ENCODE assay signal across 21 mouse cellular contexts in genomic region chr8:9899673-9900072, GRCm38 (mm10). TPM values are rescaled to one million over a fixed set of nuclear protein-coding genes. Genes with fewer than 3 reads are reported as not detected.
DNase-seq lines count a peak whose midpoint lies in the region; ATAC-seq lines count a peak whose summit lies in the region.
"Had no signal": no experiment of that assay in that cellular context is flagged by ENCODE, and none has a peak within 500 bp of the region (broad histone marks: within the 10 kb centered on the region; RNA-seq: fewer than 3 reads in every experiment).

No protein-coding gene starts in this region.

- no peaks in the 10 kb centered on the region for H3K4me1 ChIP-seq in forebrain, embryonic 14.5 days (ENCODE audit: control insufficient read depth, insufficient read depth, low read length)
- no peaks in the 10 kb centered on the region for H3K4me1 ChIP-seq in forebrain, embryonic 16.5 days (replicated peaks; ENCODE audit: control insufficient read depth, insufficient read depth, low read length)
- H3K4me1 ChIP-seq in midbrain, embryonic 12.5 days, result no peaks in the 10 kb centered on the region
- H3K4me1 ChIP-seq in midbrain, embryonic 11.5 days (ENCODE audit: control insufficient read depth, insufficient read depth, low read length), result no peaks in the 10 kb centered on the region
- H3K4me1 ChIP-seq: intestine, embryonic 15.5 days had no signal

- H3K4me2 ChIP-seq in forebrain, embryonic 14.5 days (ENCODE audit: low read length), result no peak overlapping the region
- H3K4me2 ChIP-seq in forebrain, embryonic 16.5 days (ENCODE audit: low read length), result no peak overlapping the region
- no peak overlapping the region for H3K4me2 ChIP-seq in midbrain, embryonic 12.5 days (replicated peaks)
- no peak overlapping the region for H3K4me2 ChIP-seq in midbrain, embryonic 11.5 days
- H3K4me2 ChIP-seq: heart, embryonic 11.5 days; intestine, embryonic 15.5 days had no signal

- H3K4me3 ChIP-seq in forebrain, embryonic 14.5 days (ENCODE audit: low read depth, low read length), result no peak overlapping the region
- H3K4me3 ChIP-seq in forebrain, embryonic 16.5 days (replicated peaks; ENCODE audit: low read length), result no peak overlapping the region
- H3K4me3 ChIP-seq in midbrain, embryonic 12.5 days, result no peak overlapping the region
- no peak overlapping the region for H3K4me3 ChIP-seq in midbrain, embryonic 11.5 days (ENCODE audit: low read depth, low read length)
- H3K4me3 ChIP-seq: intestine, embryonic 15.5 days had no signal

- no peaks in the 10 kb centered on the region for H3K36me3 ChIP-seq in forebrain, embryonic 14.5 days (ENCODE audit: control insufficient read depth, insufficient read depth, low read length)
- H3K36me3 ChIP-seq in forebrain, embryonic 16.5 days (ENCODE audit: control insufficient read depth, insufficient read depth), result no peaks in the 10 kb centered on the region
- H3K36me3 ChIP-seq in midbrain, embryonic 12.5 days, result no peaks in the 10 kb centered on the region
- no peaks in the 10 kb centered on the region for H3K36me3 ChIP-seq in midbrain, embryonic 11.5 days (ENCODE audit: control insufficient read depth, insufficient read depth, low read length)
- H3K36me3 ChIP-seq: intestine, embryonic 15.5 days had no signal

- no peaks in the 10 kb centered on the region for H3K27me3 ChIP-seq in forebrain, embryonic 14.5 days (replicated peaks; ENCODE audit: control insufficient read depth, insufficient read depth, low read length)
- H3K27me3 ChIP-seq in forebrain, embryonic 16.5 days (replicated peaks; ENCODE audit: control insufficient read depth, insufficient read depth, low read length), result no peaks in the 10 kb centered on the region
- no peaks in the 10 kb centered on the region for H3K27me3 ChIP-seq in midbrain, embryonic 12.5 days
- H3K27me3 ChIP-seq in midbrain, embryonic 11.5 days (ENCODE audit: control insufficient read depth, insufficient read depth, low read length), result no peaks in the 10 kb centered on the region
- H3K27me3 ChIP-seq: intestine, embryonic 15.5 days had no signal

- no peak for ATAC-seq in forebrain, embryonic 14.5 days
- no peak for ATAC-seq in forebrain, embryonic 16.5 days
- ATAC-seq in midbrain, embryonic 12.5 days (ENCODE audit: low FRiP score, low read depth), result peak; percentile 49; the same call in 1 of the 2 replicates
- no peak for ATAC-seq in midbrain, embryonic 11.5 days (ENCODE audit: low FRiP score)
- no peak for ATAC-seq in cerebellum, adult (ENCODE audit: insufficient number of reproducible peaks, low FRiP score, low TSS enrichment)
- ATAC-seq: intestine, embryonic 15.5 days had no signal

- no peaks in the 10 kb centered on the region for H3K9me3 ChIP-seq in forebrain, embryonic 14.5 days (replicated peaks; ENCODE audit: control insufficient read depth, low read length)
- no peaks in the 10 kb centered on the region for H3K9me3 ChIP-seq in forebrain, embryonic 16.5 days (ENCODE audit: control insufficient read depth, low read length)
- H3K9me3 ChIP-seq in midbrain, embryonic 12.5 days, result no peaks in the 10 kb centered on the region
- no peaks in the 10 kb centered on the region for H3K9me3 ChIP-seq in midbrain, embryonic 11.5 days (ENCODE audit: control insufficient read depth, low read length)
- H3K9me3 ChIP-seq: intestine, embryonic 15.5 days had no signal

- 68% methylated on average over 3 of the region's 3 CpGs for WGBS in forebrain, embryonic 14.5 days
- WGBS in forebrain, embryonic 16.5 days, result 65% methylated on average over 3 of the region's 3 CpGs
- WGBS in midbrain, embryonic 12.5 days, result 69% methylated on average over 3 of the region's 3 CpGs
- WGBS in midbrain, embryonic 11.5 days, result 73% methylated on average over 3 of the region's 3 CpGs

- DNase-seq in forebrain, embryonic 14.5 days (ENCODE audit: low spot score), result peak; percentile 45
- DNase-seq in midbrain, embryonic 11.5 days (ENCODE audit: low spot score, missing footprints), result no peak
- peak; percentile 8 for DNase-seq in brain, embryonic 18.5 days (ENCODE audit: low read depth, low spot score)
- peak; percentile 57 for DNase-seq in forelimb bud, embryonic 11.5 days (ENCODE audit: low read depth, low spot score)
- no peak for DNase-seq in cerebellum, adult 11 months
- DNase-seq: adrenal gland, adult 8-10 months; cerebellum, adult 8-10 months; kidney, postnatal 4 days; lung, adult 2 months; right cerebral cortex, adult 18-20 months had no signal

- H3K9ac ChIP-seq in forebrain, embryonic 14.5 days (ENCODE audit: low read length), result no peak overlapping the region
- no peak overlapping the region for H3K9ac ChIP-seq in forebrain, embryonic 16.5 days (replicated peaks; ENCODE audit: low read depth, low read length)
- H3K9ac ChIP-seq in midbrain, embryonic 12.5 days (replicated peaks), result no peak overlapping the region
- H3K9ac ChIP-seq in midbrain, embryonic 11.5 days (ENCODE audit: low read length), result no peak overlapping the region
- H3K9ac ChIP-seq: intestine, embryonic 15.5 days had no signal

- no peak overlapping the region for H3K27ac ChIP-seq in forebrain, embryonic 14.5 days (ENCODE audit: low read depth, low read length)
- H3K27ac ChIP-seq in forebrain, embryonic 16.5 days (ENCODE audit: low read length), result no peak overlapping the region
- no peak overlapping the region for H3K27ac ChIP-seq in midbrain, embryonic 12.5 days (replicated peaks)
- no peak overlapping the region for H3K27ac ChIP-seq in midbrain, embryonic 11.5 days (ENCODE audit: low read depth, low read length)
- H3K27ac ChIP-seq: intestine, embryonic 15.5 days; macrophage had no signal

RNA-seq across cellular contexts. Expression of gene Gm10217, which starts 35.6 kb away (rescaled TPM):
- polyA plus RNA-seq in forebrain, embryonic 14.5 days (2014; fragmentation: Nextera tagmentation; extraction: Ambion mirVana), result not detected in 2 replicates
- not detected in 2 replicates for polyA plus RNA-seq in forebrain, embryonic 16.5 days (2015; fragmentation: Nextera tagmentation; extraction: Ambion mirVana)
- not detected in 2 replicates for polyA plus RNA-seq in midbrain, embryonic 12.5 days (2016; fragmentation: Nextera tagmentation; extraction: Ambion mirVana)
- not detected in 2 replicates for polyA plus RNA-seq in midbrain, embryonic 11.5 days (2014; fragmentation: Nextera tagmentation; extraction: Ambion mirVana)
- polyA plus RNA-seq: cortical plate, adult 2 months; gonadal fat pad, adult 2 months; heart, embryonic 11.5 days; intestine, embryonic 15.5 days; kidney, embryonic 14.5 days; liver, adult 2 months; lung, adult 2 months; macrophage; stomach, embryonic 16.5 days had no signal

Comparison
In these comparisons a context has a peak if more than half of its experiments do, and no peak if none do; other contexts are left out.
1. DNase-seq: peak in forebrain, embryonic 14.5 days (single experiment), brain, embryonic 18.5 days (single experiment) and forelimb bud, embryonic 11.5 days (single experiment); none in midbrain, embryonic 11.5 days (single experiment) and cerebellum, adult 11 months (single experiment).